Mouse (Mus musculus) frontal cortex, postnatal 36 days (tissue): ENCODE data around the gene Sec14l5.
A peak's percentile ranks its signal among the peaks of the same experiment; 100 is the strongest.

Source experiments
- DNase-seq, 2 experiments: peaks; one replicate each; pipeline ENCODE4 v3.0.0; 2022; ENCODE audit warnings: low spot score in 2 of 2

Sec14l5 gene

DNA sequence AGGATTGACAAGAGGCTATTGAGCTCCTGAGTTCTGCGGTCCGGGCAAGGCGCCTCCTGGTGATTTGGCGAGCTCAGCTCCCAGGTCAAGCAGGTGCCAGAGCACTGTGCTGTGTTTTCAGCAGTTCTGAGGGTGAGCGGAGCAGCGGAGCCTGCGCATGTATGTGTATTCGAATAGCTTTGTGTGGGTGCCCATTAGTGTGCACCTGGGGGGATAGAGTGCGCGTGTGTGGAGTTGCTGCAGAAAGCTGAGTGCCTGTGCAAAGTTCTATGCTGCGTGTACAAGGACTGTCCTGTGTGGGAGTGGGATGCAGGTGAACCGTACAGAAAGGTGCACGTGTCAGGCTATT lies at the start of gene Sec14l5:
TSS of gene Sec14l5 (plus strand) at position 73 of the 349 bp plus-strand sequence.
- DNase-seq: no peak

DNA sequence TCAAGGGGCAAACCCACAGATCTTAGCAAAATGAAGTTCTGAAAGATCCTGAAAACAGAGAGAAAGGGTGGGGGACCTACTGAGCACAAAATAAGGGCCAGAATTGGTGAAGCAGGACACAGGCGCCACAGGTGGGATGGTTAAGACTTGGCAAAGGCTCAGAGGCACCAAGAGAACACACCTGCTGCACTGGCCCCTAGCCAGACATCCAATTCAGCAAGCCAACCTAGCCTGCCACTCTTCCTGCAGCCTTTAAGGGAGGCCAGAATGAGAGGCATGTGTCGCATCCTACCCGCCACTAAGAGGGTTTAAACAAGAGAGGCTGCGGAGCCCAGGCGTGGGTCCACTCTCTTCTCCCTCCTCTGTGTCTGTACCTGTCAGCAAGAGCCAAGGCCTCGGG lies 45.9 kb upstream of the Sec14l5 start:
- no peak for DNase-seq

DNA sequence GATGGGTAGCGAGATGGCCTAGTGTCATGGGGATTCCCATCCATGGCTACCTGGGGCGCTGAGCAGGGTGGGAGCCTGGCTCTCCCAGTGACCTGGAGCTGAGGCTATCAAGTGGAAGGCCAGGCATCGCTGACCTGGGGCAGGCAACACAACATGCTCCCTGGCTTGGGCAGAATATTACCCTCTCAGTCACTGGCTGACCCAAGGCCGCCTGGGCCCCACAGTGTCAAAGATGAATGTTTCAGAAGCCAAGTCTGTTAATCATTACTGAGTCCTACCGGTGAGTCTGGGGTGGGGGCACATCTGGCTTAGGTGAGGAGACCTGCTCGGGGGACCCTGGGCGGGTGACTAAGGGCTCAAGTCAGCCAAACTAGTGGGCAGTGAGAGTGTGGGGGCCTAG lies 37.0 kb upstream of the Sec14l5 start:
- no peak for DNase-seq

DNA sequence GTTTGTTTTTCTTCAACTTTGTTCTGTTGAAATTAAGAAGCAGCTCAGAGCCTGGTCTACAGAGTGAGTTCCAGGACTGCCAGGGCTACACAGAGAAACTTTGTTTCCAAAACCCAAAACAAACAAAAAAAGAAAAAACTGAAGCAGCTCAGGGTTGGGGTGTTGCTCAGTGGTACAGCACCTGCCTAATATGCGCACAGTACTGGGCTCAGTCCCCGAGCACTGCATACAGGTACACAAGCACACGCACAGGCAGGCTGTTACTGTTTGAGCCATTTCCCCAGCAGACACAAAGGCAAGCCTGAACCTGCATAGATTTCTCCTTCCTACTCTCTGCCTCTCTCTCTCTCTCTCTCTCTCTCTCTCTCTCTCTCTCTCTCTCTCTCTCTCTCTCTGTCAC lies 35.9 kb upstream of the Sec14l5 start:
- no peak for DNase-seq

DNA sequence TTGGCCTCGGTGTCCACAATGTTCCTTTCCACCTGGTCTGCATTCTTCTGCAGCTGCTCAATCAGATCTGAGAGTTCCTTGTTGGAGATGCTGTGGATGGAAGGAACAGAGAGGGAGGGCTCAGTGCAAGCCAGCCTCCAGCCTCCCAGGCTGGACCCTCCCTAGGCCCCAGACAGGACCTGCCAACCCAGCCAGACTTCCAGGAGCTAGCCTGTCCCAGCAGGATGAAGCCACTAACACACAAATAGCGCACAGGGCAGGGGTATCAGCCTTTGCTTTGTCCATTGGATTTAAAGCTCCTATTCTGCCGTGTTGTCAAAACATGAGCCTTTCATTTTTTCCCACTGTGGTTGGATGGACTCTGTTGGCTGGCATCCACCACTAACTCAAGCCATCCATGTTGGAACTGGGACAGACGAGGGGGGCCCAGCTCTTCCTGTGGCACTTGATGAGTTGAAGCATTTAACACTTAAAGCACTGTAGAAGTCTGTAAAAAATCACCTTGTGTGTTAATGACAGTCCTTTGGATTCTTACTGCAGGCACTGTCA lies 33.8 kb upstream of the Sec14l5 start:
- no peak for DNase-seq

DNA sequence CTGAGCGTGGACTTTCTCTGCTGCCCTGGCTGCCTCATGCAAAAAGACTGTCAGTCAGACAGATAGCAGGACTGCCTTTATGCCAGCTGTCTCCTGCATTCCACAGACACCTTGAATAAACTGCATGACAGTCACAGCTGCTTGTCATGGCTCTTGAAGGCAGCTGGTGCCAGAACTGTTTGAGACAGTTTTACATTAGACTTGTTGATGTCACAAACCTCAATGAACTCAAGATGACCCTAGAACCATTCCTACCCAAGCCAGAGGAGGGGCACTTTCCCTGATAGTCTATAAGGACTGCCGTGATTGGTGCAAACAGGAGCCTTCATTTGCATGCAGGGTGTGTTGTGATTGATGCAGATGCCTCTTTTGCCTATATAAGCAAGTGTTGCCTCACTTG lies 33.3 kb upstream of the Sec14l5 start:
- DNase-seq: no peak

DNA sequence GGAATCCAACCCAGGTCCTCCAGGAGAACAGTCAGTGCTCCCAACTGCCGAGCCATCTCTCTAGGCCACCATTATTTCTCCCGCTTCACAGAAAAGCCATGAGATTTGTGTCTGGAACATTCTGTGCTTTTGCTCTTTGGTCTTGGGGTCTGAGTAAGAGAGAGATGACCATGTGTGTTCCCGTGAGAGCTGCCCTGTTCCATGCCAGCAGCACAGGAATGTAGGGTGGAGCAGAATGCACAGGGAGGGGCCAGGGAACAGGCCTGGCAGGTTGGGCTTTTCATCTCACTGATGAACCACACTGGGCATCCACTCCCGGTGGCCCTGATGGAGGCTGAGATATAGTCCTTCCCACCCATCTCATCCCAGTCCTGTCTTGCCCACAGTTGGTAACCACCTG lies 27.5 kb upstream of the Sec14l5 start:
- no peak for DNase-seq

DNA sequence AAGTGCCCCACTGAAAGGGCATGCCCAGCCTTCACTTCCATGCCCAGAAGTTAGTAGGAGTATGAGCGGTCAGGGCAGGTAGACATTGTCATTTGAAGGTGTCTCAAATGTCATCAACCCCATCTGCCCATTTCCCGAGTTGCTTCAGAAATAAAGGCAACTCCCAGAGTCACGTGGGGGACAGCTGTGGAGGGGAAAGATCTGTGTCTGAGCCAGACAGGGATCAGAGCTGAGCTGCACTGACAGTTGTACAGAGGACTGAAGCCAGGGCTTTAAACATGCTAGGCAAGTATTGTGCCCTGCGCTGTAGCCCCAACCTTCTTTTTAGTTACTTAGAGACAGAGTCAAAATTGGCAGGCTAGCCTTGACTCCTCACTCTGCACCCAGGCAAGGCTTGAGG lies 27.1 kb upstream of the Sec14l5 start:
- no peak for DNase-seq

DNA sequence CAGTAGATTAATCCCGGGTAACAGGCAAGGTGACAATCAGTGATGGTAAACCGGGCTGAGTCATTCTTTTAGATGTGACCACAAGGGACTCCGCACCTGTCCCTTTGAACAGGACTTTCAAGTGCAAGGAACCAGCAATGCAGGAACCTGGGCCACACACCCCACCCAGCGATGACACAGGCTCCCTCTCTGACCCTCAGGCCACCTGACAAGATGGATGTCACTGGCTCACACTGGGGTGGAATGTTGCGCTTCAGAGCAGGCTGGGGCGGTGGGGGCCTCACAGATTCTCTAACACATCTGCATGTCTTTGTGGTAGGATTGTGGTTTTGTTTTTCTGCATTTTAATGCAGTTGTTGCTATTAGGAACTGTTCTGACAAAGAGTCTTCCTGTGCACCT lies 23.4 kb upstream of the Sec14l5 start:
- no peak for DNase-seq

DNA sequence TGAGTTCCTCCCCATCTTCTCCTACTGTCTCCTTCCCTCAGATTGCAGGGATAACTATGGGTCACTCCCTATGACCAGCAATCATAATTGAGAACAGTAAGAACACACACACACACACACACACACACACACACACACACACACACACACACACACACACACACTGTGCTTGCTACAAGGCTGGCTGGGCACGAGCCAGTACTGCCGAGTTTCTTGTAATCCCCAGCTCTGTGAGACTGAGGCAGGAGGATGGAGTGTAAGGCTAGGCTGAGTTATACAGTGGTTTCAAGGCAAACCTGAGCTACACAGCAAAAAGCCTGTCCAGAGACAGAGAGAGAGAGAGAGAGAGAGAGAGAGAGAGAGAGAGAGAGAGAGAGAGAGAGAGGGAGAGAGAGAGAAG lies 16.7 kb upstream of the Sec14l5 start:
- DNase-seq: no peak

DNA sequence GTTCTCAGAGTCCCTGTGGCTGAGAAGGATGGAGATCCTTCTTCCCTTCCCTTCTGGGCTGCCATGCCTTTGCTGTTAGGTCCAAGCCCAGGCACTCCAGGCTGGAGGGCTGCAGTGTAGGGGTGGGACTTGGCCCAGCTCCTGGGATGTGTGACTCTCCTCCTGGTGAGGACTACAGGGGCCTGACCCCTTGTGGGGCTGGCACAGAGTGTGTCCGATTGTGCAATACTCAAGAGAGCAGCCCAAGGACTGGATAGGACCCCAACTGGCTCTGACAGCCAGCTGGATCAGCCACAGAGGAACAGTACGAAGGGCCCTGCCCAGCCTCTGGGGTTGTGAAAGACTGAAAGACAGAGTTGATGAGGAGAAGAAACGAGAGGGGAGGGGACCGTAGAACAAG lies 16.1 kb upstream of the Sec14l5 start:
- no peak for DNase-seq

DNA sequence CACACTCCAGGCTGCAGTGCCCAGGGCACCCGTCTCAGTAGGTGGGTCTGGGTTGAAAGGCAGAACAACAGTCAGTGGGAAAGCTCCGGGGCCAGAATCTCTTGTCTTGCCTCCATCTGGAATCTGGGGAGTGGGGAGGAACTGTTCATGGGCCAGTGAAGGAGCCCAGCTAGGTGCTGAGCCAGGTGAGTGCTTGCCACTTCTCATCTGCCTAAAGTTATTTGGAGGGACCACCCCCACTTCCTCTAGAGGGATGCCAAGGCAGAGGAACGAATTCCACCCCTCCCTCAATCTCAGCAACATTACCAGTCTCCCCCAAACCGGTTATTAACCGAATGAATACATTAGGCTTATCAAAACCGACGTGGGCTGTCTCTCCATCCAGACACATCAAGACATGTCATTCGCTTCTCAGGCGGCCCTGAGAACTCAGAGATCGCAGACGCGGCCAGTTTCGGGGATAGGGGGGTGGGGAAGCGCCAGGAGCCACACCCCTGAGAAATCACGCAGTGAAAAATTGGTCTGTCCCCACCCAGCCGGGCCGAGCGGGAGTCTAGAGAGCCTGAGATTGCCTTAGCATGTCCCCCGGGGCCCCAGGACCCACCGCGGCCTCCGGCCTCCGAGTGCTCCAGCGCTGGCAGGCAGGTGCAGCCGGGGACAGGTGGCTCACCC lies 15.5 kb upstream of the Sec14l5 start:
- no peak for DNase-seq

DNA sequence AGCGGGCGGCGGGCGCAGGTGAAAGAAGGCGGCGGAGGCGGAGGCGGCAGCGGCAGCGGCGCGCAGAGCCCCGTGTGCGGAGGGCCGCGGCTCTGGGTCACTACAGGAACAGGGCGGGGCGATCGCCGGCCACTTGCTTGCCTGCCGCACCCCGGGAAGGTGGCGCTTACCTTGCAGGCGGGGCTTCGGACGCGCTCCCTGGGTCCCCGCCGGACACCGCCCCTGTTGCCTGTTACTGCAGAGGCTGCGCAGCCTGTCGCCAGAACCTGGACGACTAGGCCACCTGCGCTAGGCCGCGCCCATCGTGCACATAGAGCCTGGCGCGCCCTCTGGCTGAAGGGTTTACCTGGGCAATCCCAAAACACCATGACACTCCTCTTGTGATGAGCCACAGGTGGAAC lies 14.5 kb upstream of the Sec14l5 start, which contains the start of gene Ppl:
TSS of gene Ppl (minus strand) at position 21 of the 401 bp plus-strand sequence.
- DNase-seq: no peak

DNA sequence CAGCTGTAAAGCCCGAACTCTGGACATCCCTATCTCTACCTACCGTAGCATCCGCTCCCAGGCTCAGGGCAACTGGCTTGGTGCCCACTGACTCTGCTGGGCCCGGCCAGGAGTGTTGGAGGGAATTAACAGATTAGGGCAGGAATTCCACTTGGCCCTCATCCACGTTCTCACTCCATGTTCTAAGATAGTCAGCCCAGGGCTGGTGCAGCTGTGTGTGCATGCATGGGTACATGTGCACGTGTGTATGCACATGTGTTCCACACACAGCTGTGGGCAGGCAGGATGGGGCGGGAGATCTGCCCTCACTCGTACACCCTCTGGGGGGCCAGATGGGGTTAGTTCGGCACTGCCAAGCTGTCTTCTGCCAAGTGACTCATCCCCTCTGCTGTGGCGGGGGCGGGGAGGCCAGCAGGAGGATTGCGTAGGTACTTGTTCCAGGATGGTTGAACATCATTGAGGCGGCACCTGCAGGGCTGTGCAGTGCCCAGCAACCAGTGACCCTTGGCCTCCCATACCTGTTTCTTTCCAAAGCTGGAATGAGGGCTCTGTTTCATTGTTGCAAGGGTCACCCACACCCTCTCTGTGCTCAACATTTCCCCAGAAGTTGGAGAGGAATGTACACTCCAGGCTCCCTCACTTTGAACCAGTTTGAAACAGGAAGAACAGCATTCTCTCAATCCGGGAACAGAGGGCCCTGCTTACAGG lies 12.1 kb upstream of the Sec14l5 start:
- DNase-seq: peak; percentile 35 to 54

DNA sequence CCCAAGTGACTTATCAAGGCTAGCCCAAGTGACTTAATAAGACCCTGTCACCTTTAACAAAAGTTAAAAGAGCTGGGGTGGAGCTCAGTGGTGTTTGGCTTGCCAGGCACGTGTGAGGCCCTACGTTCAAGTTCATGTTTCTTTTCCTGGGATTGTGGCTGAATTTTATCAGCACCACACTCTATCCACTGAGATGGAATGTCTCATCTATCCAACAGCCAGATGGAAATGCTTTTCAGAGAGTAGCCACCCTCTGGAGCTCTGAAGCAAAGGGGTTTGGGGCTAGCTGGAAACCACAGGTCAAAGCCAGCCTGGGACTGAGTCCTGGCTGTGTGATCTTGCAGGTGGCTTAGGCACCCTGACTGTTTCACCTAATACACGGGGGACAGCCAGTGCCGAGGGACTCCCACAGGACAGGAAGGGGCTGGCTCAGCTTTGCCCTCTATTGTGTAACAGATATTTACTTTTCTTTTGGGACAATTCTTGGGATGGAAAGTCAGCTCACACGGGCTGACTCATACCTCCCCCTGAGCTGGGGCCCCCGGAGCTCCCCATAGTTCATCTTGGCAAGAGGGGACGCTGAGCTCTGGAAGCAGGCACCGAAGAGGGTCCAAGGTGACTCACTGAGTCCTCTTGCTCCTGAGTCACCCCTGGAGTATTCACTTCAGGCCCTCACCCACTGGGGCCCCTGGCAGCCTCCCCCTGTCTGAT lies 11.2 kb upstream of the Sec14l5 start:
- no peak for DNase-seq

DNA sequence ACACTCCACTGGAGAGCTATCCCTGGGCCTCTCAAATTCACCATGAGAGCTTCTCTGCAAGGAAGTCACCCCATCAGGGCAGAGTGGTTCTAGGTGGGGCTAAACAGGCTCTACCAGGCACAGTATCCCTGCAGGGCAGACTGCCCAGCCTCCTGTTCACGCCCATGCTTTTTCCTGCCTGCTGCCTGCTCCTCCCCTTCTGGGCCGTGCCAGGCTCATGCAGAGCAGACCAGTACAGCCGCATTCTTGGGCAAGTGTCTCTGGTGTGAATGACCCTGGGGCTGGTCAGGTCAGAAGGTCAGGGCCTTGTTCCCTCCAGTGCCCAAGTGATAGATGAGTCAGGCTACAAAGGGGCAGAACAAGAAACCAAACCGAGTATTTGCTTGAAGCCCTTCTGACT lies 10.4 kb upstream of the Sec14l5 start:
- no peak for DNase-seq

DNA sequence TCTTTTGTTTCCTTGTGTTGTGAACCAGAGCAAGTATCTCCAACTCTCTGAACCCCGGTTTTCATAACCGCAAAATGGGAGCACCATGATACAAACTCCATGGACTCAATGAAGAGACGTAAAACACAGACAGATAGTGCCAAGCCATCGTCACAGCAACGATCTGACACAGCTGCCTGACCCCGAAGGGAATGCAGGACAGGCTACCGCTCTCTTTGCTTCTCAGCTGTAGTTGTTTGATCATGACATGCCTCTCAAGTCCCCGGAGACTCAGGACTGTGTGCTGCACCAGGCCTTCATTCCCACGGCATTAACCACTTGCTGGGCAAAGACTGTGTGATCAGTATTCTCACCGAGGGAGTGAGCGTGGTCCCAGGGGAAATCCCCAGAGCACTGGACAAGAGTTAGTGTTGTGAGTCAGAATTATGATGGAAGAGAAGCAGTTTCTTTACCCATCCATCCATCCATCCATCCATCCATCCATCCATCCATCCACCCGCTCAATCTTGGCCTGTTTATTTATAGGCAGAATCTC lies 9.8 kb upstream of the Sec14l5 start:
- DNase-seq: no peak

DNA sequence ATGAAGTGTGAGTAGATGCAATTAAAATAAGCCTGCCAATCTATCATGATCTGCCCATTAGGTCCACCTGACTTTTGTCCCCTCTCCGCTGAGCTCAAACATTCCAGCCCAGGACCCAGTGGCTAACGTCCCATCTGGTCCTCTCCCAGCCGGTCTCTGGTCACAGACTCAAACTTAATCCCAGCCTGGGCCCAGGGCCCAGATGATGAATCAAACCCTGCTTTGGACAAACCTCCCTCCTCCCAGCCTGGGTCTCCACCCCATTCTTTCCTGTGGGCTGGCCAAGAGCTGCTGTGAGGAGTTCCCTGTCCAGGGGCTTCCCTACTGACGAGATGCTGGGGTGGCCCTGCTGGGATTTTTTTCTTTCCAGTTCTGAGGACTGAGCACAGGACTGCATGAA lies 7.2 kb upstream of the Sec14l5 start:
- no peak for DNase-seq

DNA sequence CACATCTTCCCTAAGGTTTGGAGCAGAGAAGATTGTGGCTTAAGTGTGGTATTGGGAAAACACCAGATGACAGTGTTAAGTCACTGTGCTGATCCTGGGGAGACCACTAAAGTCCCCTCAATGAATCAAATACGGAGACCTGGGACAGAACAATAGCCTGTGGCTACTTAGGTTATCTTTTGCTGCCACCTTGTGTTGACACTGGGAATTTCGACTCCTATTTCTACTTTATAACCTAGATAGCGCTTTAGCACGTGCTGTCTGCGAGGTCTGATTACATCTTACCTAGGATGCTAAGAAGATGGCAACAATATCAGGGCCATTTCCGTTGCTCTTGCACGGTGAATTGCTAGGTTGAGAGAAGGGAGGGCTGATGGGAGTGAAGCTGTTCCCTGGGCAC lies 1.3 kb upstream of the Sec14l5 start:
- DNase-seq: peak; percentile 74 to 87

DNA sequence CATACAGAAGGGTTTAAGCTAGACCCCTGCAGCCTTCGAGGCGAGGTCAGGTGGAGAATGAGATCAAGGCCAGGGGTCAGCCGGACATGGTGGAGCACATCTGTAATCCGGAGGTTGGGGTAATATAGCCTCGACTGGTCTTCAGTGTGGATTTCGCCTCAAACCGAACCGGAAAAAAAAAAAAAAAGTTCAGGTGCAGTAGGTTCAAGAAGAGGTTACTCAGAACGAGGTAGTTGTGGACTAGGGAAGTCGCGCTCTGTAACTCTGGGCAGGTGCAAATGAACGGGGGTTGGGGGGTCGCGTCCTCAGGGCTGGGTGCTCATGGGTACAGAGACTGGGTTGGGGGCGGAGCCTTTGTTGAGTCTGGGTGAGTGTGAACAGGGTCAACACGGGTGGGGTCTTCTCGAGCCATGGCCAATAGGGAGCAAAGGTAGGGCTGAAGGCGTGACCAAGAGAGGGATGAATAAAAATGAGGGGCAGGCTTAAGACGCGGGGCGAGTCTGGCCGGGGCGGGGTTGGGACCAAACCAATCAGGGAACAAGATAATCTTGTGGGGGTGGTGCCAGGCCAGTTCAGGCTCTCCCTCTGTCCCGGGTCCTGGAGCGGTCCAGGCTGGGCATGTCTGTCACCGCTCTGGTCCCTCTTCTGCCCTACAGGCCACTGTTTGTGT lies 407 bp upstream of the Sec14l5 start:
- DNase-seq: peak; percentile 30 to 40

DNA sequence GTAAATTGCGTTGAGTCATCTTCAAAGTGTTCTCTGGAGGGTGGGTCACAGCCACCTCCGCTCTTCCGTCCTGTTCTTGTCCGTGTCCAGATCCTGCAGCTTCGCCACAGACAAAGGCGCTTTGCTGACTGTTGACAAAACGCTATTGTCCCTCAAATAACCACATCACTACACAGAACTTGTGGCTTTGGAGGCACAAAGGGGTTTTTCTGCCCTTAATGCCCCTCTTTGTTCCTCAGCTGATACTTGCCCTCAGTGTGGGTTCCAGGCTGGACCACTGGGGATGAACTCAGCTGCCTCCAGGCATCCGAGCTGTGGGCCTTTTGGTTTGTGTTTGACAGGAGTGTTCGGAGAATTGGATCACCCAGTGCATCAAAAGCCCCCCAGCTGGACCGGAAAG lies 3.6 kb downstream of the Sec14l5 start:
- DNase-seq: no peak
